Mouse (Mus musculus): ENCODE measurements at regions not wholly inside any gene's neighbourhood (a gene's known extent, or its start where the extent isn't known, plus 50 kb on each side); places are given as distances from the start of the nearest gene placed in this dataset.

GRCm38 (mm10) chr9:41682911-41683310 is 441.2 kb downstream of the Sorl1 start:
- CTCF ChIA-PET = no interaction called here

GRCm38 (mm10) chr9:41675656-41676055 is 448.4 kb downstream of the Sorl1 start:
- CTCF ChIA-PET = no interaction called here

- CTCF ChIA-PET = no interaction called here
Observed at GRCm38 (mm10) chr9:41672958-41673357, 451.1 kb downstream of the Sorl1 start.

GRCm38 (mm10) chr9:41668741-41669140 is 455.4 kb downstream of the Sorl1 start:
- CTCF ChIA-PET = no interaction called here

- CTCF ChIA-PET = no interaction called here
Observed at GRCm38 (mm10) chr9:41665000-41665685, 459.0 kb downstream of the Sorl1 start.

- CTCF ChIA-PET = no interaction called here
Observed at GRCm38 (mm10) chr9:41660576-41660975, 463.5 kb downstream of the Sorl1 start.

- CTCF ChIA-PET = no interaction called here
Observed at GRCm38 (mm10) chr9:41660011-41660410, 464.1 kb downstream of the Sorl1 start.

GRCm38 (mm10) chr9:41631564-41632205 is 470.2 kb upstream of the Ubash3b start:
- CTCF ChIA-PET = no interaction called here

GRCm38 (mm10) chr9:41621341-41621740 is 459.8 kb upstream of the Ubash3b start:
- CTCF ChIA-PET = no interaction called here

- CTCF ChIA-PET = no interaction called here
Observed at GRCm38 (mm10) chr9:41614002-41614401, 452.5 kb upstream of the Ubash3b start.

GRCm38 (mm10) chr9:41612802-41613550 is 451.5 kb upstream of the Ubash3b start:
- CTCF ChIA-PET = no interaction called here

- CTCF ChIA-PET = no interaction called here
Observed at GRCm38 (mm10) chr9:41612452-41612795, 450.9 kb upstream of the Ubash3b start.

GRCm38 (mm10) chr9:41611534-41612451 is 450.3 kb upstream of the Ubash3b start:
- CTCF ChIA-PET = no interaction called here

- CTCF ChIA-PET = no interaction called here
Observed at GRCm38 (mm10) chr9:41610347-41610746, 448.9 kb upstream of the Ubash3b start.

- CTCF ChIA-PET = no interaction called here
Observed at GRCm38 (mm10) chr9:41606136-41606535, 444.6 kb upstream of the Ubash3b start.

- CTCF ChIA-PET = no interaction called here
Observed at GRCm38 (mm10) chr9:41604916-41605315, 443.4 kb upstream of the Ubash3b start.

- CTCF ChIA-PET = no interaction called here
Observed at GRCm38 (mm10) chr9:41600778-41601177, 439.3 kb upstream of the Ubash3b start.

GRCm38 (mm10) chr9:41599874-41600273 is 438.4 kb upstream of the Ubash3b start:
- CTCF ChIA-PET = no interaction called here

- CTCF ChIA-PET = no interaction called here
Observed at GRCm38 (mm10) chr9:41595749-41596148, 434.3 kb upstream of the Ubash3b start.

GRCm38 (mm10) chr9:41593998-41594397 is 432.5 kb upstream of the Ubash3b start:
- CTCF ChIA-PET = interaction anchor here (0.6 kb wide), 1 partner anchor 1514 kb away, joined by 3 read pairs; no protein-coding TSS in a partner anchor

- CTCF ChIA-PET = no interaction called here
Observed at GRCm38 (mm10) chr9:41592900-41593690, 431.6 kb upstream of the Ubash3b start.

Measured in spleen, embryonic (tissue).